In genomic region chr6:113049159-113049558, GRCm38 (mm10) we compare ENCODE assay signal across 2 mouse cellular contexts.
TF ChIP-seq lines count a peak whose summit lies in the region.

No protein-coding gene starts in this region.

TF ChIP-seq in CH12.LX, 34 proteins besides CTCF, POLR2A, EP300 and RAD21 (continued from another document):
- TF ChIP-seq IRF4 (IDR thresholded peaks at IDR 0.05; ENCODE audit: low read depth, low read length) (no peak), HCFC1 (IDR thresholded peaks at IDR 0.05; ENCODE audit: low read depth, low read length) (no peak)

TF ChIP-seq in MEL, 35 proteins besides CTCF, POLR2A, EP300 and RAD21 (continued from another document):
- TF ChIP-seq GATA1 (IDR thresholded peaks at IDR 0.05; ENCODE audit: low read depth, low read length) (peak; percentile 71), POLR2AphosphoS2 (IDR thresholded peaks at IDR 0.05; ENCODE audit: low read length) (no peak), E2F4 (IDR thresholded peaks at IDR 0.05; ENCODE audit: borderline replicate concordance, low read depth, low read length) (no peak), NELFE (IDR thresholded peaks at IDR 0.05; ENCODE audit: low read depth, low read length) (no peak), ZMIZ1 (IDR thresholded peaks at IDR 0.05; ENCODE audit: low read depth, low read length) (no peak), TCF12 (IDR thresholded peaks at IDR 0.05; ENCODE audit: low read depth, low read length) (peak; percentile 65; the same call in 1 of the 2 replicates), MYC (IDR thresholded peaks at IDR 0.05; ENCODE audit: low read depth, low read length) (0 out of 2 replicates have a peak, but pooled peaks have one; percentile 33), ELF1 (IDR thresholded peaks at IDR 0.05; ENCODE audit: low read depth, low read length) (no peak), ETS1 (IDR thresholded peaks at IDR 0.05; ENCODE audit: low read depth, low read length) (peak; percentile 34; the same call in 1 of the 2 replicates), ZC3H11A (IDR thresholded peaks at IDR 0.05; ENCODE audit: low read depth, low read length) (no peak), USF2 (IDR thresholded peaks at IDR 0.05; ENCODE audit: borderline replicate concordance in 1 of 2, insufficient read depth in 1 of 2, low read depth in 1 of 2, low read length in 2 of 2) (no peak), MAFK (IDR thresholded peaks at IDR 0.05; ENCODE audit: borderline replicate concordance, low read depth, low read length) (no peak)
